Mouse (Mus musculus): ENCODE measurements around the gene Tmub1.

The Tmub1 gene

DNA sequence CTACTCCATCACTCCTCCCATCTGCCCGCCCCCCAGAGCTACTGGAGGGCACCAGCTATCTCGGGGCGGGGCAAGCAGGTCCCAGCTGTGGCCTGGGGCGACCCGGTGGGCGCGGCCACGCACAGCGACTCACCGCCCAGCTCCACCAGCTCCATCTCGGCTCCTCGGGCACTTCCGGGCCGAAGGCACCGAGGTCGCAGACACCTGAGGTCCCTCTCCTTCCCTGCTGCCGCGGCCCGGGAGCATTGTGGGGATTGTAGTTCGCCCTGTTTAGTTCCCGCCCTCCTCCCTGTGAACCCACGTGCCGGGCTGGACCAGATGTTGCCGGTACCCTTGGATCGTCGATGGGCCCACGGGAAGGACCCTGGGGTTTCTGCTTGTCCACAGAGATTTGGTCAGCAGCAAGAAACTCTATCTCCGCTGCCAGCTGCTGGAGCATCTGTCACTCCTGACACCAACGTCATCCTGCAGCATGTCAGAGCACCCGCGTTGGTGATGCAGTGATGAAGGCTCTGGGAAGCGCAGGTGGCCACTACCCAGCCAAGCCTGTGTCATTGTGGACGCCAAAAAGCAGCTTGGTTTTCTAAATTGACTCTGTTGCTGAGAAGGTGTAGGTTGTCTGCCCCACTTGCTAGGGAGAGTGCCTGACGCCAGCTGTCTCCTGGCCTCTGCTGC is at the start of gene Tmub1:
Tmub1 (minus strand) TSS at position 231 of the 675 bp plus-strand sequence.
- peak; percentile 88 to 92 for DNase-seq (ENCODE audit: low spot score in 2 of 2)

- DNase-seq (ENCODE audit: low spot score in 2 of 2) = no peak
Measured at GRCm38 (mm10) chr5:24496756-24497155, 49.1 kb upstream of the Tmub1 start.

DNA sequence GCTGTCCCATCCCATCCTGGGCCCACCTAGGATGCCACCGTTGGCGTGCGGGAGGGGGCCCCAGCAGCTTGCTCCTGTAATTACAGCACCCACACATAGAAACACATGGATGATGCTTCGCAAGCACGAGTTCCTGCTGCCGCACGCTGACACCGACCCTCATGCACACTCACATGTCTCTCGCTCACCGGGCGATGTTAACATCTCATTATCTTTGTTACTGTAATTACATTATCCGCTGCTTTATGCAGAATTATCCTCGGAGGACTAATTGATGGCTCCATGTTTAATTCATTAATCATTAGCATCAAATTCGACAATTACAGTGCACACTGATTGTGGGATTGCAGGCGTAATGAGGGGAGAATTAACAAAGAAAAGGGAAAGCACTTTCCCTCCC is 47.4 kb upstream of the Tmub1 start:
- peak in 1 of 2 experiments; percentile 53 for DNase-seq (ENCODE audit: low spot score in 2 of 2)

- DNase-seq (ENCODE audit: low spot score in 2 of 2) = no peak
Measured at GRCm38 (mm10) chr5:24492546-24493285, 45.1 kb upstream of the Tmub1 start.

GRCm38 (mm10) chr5:24490413-24490920 is 42.8 kb upstream of the Tmub1 start:
- no peak for DNase-seq (ENCODE audit: low spot score in 2 of 2)

- no peak for DNase-seq (ENCODE audit: low spot score in 2 of 2)
Measured at GRCm38 (mm10) chr5:24486738-24487137, 39.1 kb upstream of the Tmub1 start.

- peak; percentile 83 to 92 for DNase-seq (ENCODE audit: low spot score in 2 of 2)
Measured at GRCm38 (mm10) chr5:24486097-24486496, 38.4 kb upstream of the Tmub1 start.

- peak; percentile 44 to 52 for DNase-seq (ENCODE audit: low spot score in 2 of 2)
Measured at GRCm38 (mm10) chr5:24484963-24485362, 37.3 kb upstream of the Tmub1 start.

- peak; percentile 74 to 77 for DNase-seq (ENCODE audit: low spot score in 2 of 2)
Measured at GRCm38 (mm10) chr5:24483326-24483725, 35.7 kb upstream of the Tmub1 start.

- DNase-seq (ENCODE audit: low spot score in 2 of 2) = no peak
Measured at GRCm38 (mm10) chr5:24482247-24483079, 34.8 kb upstream of the Tmub1 start.

DNA sequence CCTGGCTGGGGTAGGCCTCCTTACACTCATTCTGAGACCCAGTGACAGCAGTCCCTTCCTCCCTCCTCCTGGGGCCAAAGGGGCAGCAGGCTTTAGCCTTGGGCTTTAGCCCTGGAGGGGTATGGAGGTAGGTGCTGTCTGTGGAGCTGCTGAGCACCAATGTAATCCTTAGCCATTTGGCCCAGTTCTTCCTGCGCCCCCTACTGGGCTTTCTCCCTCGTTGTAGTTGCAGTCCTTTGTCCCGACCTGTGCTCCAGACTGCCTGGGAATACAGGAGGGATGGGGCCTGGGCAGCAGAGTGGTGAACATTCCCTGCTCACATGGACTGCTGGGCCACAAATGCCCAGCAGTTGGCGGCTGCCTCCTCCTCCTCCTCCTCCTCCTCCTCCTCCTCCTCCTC is 34.0 kb upstream of the Tmub1 start:
- peak; percentile 69 to 73 for DNase-seq (ENCODE audit: low spot score in 2 of 2)

DNA sequence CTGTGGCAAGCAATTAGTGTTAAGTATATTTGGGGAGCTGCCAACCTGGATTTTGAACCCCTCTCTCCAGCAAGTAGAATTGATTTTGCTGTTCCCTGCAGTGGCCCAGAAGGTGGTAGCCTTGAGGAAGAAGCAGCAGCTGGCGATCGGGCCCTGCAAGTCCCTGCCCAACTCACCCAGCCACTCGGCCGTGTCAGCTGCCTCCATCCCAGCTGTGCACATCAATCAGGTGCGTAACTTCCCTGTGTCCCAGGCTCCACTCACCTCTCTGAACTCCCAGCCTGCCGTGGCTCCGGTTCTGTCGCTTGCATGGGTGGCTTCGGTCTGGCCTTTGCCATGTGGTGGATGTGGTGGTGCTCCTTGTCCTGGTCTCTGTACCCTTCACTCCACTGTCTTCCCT is 30.3 kb upstream of the Tmub1 start:
- DNase-seq (ENCODE audit: low spot score in 2 of 2) = no peak

GRCm38 (mm10) chr5:24475476-24476241 is 28.0 kb upstream of the Tmub1 start:
- no peak for DNase-seq (ENCODE audit: low spot score in 2 of 2)

DNA sequence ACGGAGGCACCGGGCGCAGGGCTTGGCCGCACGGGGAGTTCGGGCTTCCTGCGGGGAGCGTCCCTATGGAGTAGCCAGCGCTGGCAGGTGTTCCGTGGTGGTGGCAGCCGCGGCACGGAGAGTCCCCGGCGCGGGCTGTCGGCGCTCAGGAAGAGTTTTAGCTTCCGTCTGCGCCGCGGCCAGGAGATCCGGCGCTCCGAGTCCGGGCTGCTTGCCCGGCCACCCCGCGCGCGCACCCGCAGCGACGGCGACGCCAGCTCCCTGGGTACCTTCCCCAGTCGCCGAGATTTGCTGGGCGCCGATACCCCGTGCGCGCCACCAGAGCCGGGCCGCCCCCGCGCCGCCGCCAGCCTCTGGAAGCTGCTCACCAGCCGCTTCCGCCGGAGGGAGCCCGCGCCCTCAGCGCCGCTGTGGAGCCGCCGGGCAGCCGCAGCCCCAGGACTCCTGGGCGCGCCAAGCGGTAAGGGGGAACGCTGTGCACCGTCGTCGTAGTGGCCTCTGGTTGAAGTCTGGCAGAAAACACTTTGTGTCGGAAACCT is 27.1 kb upstream of the Tmub1 start:
- peak; percentile 76 to 79 for DNase-seq (ENCODE audit: low spot score in 2 of 2)

- no peak for DNase-seq (ENCODE audit: low spot score in 2 of 2)
Measured at GRCm38 (mm10) chr5:24474025-24474722, 26.5 kb upstream of the Tmub1 start.

DNA sequence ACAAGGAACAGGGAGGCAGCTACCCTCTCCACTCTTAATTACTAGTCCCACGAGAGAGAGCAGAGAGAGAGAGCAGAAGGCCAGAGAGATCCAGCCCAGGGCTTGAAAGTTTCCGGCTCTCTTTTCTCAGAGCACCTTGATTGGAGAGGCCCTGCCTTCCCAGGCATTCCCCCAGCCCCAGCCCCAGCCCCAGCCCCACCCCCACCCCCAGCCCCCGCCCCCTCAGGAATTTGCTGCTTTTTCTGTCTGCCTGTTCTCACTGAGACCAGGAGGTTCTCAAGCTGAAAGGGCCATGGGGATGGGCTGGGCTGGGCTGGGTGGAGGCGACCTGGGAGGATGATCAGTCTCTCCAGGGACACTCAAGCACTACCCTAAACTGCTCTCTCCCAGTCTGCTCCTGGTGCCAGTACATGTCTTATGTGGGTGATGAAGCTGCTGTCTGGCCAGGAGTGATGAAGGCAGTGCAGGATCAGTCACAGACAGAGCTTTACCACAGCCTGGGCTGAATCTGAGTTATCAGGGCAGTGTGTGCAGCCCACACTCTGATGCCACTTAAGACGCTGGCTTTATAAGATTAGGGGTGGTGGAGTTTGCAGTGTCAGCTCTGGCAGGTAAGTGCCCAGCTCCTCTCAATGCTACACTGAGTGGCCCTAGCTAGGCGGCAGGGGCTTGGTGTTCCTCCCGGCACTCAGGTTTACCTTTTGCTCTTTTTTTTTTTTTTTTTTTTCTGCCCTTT is 25.4 kb upstream of the Tmub1 start:
- DNase-seq (ENCODE audit: low spot score in 2 of 2) = no peak

DNA sequence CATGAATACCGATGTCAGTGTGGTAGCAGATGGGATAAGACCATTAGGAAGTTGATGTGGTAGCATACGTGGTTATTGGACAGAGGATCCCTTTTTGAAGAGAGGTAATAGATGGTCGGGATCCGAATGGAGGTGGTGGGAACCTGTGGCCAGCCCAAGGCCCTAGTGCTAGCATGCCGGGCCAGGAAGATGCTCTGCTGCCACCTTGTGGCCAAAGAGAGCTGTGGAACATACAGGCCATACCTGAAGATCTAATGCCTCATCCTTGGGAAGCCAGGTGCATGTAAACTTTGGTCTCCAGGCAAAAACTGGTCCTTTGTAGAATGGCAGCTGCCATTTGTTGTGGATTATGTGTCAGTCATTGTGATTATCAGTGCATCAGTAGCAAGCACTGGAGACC is 22.9 kb upstream of the Tmub1 start:
- DNase-seq (ENCODE audit: low spot score in 2 of 2) = peak; percentile 70 to 75

DNA sequence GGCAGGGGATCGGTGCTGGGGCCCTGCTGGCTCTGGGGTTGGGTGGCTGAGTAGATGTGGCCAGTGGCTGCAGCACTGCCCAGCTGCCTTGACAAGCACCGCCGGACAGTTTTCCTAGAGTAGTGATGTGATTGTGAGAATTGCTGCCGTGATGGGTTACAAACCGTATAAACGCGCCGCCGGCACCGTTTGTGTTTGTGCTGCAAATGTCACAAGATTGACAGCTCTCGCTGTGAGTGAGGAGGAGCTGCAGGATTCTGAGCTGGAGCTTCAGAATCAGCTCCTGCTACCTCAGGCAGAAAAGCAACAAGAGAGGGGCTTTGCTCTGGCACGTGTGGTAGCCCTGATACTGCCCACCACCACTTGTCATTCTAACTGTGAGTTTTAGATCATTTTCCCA is 19.1 kb upstream of the Tmub1 start:
- no peak for DNase-seq (ENCODE audit: low spot score in 2 of 2)

GRCm38 (mm10) chr5:24455613-24456012 is 8.0 kb upstream of the Tmub1 start:
- DNase-seq (ENCODE audit: low spot score in 2 of 2) = no peak

GRCm38 (mm10) chr5:24455076-24455475 is 7.4 kb upstream of the Tmub1 start:
- DNase-seq (ENCODE audit: low spot score in 2 of 2) = no peak

All from right cerebral cortex, postnatal 10 days (tissue).